Mouse (Mus musculus): ENCODE results near the gene Tmem214.
A peak's percentile ranks its signal among the peaks of the same experiment; 100 is the strongest.

The Tmem214 gene

GRCm38 (mm10) chr5:30915456-30915855, 47.6 kb downstream of the Tmem214 start:
- DNase-seq (ENCODE audit: low spot score in 2 of 2), result no peak

DNA sequence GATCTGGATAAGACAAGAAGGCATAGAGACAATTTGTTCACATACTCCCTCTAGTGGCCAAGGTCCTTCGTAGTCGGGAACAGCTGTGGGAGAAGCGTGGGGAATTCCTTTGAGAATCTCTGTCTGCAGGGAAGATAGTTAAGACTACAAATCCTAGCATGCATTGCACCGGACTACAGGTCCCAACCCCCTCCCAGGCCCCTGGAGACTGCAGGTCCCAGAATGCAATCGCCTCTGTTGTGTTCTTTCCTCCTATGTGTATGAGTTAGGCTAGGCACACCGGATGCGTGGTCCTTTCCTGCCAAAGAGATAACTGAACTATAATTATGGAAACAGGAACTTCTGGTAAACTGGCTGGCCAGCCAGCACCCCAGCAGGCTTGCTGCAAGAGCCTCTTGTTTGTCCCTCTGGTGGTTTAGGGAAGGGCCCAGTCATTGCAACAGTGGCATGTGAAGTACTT, 48.2 kb downstream of the Tmem214 start:
- DNase-seq (ENCODE audit: low spot score in 2 of 2), result peak; percentile 72 to 87

- no peak for DNase-seq (ENCODE audit: low spot score in 2 of 2)
These were observed 49.0 kb downstream of the Tmem214 start for GRCm38 (mm10) chr5:30916841-30917240.

GRCm38 (mm10) chr5:30917348-30917747, 49.5 kb downstream of the Tmem214 start:
- DNase-seq (ENCODE audit: low spot score in 2 of 2), result no peak

- DNase-seq (ENCODE audit: low spot score in 2 of 2), result no peak
These were observed 50.3 kb downstream of the Tmem214 start for GRCm38 (mm10) chr5:30917891-30918670.

- DNase-seq (ENCODE audit: low spot score in 2 of 2), result no peak
These were observed 50.9 kb downstream of the Tmem214 start for GRCm38 (mm10) chr5:30918691-30919090.

DNA sequence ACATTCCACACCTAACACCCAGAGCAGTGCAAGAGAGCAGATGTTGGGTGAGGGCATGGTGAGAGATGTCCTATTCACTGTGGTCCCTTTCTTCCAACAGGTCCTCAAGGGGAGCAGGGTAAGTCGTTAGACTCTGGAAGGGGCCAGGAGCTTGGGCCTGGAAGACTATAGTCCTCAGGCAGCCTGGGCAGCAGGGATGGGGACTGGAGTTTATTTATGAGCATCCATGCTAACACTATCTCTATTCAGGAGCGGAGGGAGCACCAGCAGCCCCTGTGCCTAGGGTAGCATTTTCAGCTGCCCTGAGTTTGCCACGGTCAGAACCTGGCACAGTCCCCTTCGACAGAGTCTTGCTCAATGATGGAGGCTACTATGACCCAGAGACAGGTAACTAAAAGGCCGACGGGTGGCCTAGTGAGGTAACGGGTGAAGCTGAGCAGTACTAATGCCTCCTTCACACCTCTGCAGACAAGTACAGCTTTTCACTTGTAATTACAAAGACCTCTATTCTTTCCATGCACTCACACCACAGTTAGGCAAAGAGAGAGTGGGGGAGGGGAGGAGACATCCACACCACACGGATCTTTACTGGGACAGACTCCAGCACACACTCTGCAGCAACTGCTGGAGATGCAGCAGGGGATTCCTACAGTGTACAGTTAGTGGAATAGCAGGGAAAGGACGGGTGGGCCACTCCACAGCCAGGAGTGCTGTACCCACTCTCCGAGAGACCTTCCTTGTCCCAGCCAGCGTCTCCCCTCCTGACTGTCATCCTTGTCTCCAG, 52.2 kb downstream of the Tmem214 start:
- no peak for DNase-seq (ENCODE audit: low spot score in 2 of 2)

- DNase-seq (ENCODE audit: low spot score in 2 of 2), result no peak
These were observed 52.8 kb downstream of the Tmem214 start for GRCm38 (mm10) chr5:30920621-30921020.

DNA sequence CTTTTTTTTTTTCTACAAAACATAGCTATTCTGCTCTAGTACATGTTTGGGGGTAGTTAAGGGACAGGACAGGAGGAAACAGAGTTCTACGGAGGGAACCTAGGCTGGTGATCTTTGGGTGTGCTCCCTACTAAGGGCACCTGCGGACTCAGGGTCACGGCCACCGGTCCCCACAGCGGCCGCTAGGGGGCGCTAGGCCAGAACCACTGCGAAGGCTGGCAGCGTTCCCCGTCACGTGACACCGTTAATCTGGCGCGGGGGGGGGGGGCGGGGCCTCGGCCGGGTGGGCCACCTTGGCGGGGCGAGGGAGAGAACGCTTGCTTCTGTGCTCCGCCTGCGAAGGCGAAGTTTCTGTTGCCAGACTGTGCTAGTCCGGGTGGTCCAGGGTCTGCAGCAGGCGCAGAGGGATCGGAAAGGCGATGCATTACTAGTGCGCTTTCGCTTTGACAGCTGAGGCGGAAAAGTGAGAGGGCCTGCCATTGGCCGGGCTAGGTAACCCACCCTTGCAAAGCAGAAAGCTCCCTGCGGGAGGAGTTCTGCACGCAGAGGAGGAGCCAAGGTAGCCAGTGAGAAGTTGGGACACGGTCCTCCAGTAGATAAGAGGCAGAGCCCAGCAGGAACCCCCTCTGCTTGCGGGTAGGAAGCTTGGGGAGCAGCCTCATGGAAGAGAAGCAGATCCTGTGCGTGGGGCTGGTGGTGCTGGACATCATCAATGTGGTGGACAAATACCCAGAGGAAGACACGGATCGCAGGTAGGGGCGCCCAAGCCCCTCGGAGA, 53.6 kb downstream of the Tmem214 start, which contains the start of gene Khk:
Khk (plus strand) TSS at position 176 of the 778 bp plus-strand sequence.
- DNase-seq (ENCODE audit: low spot score in 2 of 2), result peak; percentile 77 to 89

GRCm38 (mm10) chr5:30922581-30923041, 54.8 kb downstream of the Tmem214 start:
- no peak for DNase-seq (ENCODE audit: low spot score in 2 of 2)

- DNase-seq (ENCODE audit: low spot score in 2 of 2), result no peak
These were observed 55.3 kb downstream of the Tmem214 start for GRCm38 (mm10) chr5:30923119-30923518.

DNA sequence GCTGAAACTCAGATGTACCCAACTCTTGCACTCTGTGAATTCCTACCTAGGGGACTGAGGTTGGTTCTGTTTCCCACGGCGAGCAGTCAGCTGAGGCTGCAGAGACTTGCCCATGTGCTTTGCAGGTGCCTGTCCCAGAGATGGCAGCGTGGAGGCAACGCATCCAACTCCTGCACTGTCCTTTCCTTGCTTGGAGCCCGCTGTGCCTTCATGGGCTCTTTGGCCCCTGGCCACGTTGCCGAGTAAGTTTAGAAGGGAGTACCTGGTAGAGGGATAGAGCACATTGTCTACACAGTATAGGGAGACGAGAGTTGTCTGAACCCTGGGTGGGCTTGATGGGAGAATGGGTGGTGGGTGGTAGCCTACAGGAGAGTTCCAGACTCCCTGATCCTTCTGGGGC, 56.8 kb downstream of the Tmem214 start:
- no peak for DNase-seq (ENCODE audit: low spot score in 2 of 2)

GRCm38 (mm10) chr5:30925217-30925616, 57.4 kb downstream of the Tmem214 start:
- no peak for DNase-seq (ENCODE audit: low spot score in 2 of 2)

DNA sequence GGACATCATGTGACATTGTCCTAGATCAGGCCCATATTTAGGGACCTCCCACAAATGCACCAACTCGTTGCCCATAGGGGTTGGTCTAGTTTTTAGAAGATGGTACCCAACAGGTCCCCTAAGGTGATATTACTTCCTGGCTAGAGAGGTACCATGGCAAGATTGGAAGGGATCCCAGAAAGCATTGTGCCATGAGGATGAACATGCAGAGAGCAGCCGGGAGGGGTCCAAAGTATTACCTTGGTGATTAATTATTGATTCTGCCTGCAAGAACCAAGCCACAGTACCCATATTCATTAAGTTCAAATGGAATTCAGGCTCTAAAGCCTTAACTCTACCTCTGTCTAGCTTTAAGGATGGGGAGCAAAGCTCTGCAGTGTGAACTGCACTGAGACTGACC, 58.3 kb downstream of the Tmem214 start:
- no peak for DNase-seq (ENCODE audit: low spot score in 2 of 2)

DNA sequence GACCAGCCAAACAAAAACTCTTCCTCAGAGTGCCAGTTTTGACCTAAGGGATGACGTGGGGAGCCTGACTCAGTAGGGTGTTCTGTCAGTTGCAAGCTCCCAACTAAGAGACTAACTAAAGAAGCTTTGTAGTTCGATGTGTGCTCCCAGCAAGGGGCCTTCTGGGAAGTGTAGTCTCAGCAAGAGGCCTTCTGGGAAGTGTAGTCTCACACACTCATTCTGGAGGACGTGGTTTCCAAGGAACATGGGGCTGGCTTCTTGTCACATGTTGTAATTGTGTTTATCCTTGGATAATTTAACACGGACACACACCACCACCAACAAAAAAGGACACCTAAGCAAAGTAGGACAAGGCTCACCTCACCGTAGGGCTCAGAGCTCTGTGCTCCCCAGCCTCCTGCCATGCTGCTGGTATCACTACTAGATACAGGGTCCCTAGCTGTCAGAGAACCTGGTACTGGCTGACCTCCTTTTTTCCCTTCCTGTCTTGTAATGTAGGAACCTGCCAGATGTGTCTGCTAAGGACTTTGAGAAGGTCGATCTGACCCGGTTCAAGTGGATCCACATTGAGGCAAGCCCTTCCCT, 60.2 kb downstream of the Tmem214 start:
- DNase-seq (ENCODE audit: low spot score in 2 of 2), result no peak
